Mouse (Mus musculus) kidney, embryonic 16.5 days (tissue): ENCODE data around the gene Akna. TPM values are rescaled to one million over a fixed set of nuclear protein-coding genes. Genes with fewer than 3 reads are reported as not detected.

Source experiments
- ATAC-seq: fragments of 200-750 bp; cut with Nextera tagmentation; 2 replicates; pipeline ENCODE4 v1.8.0; 2017; ENCODE audit warnings: moderate TSS enrichment; ENCODE audit not compliant: low FRiP score, low TSS enrichment
- H3K27ac ChIP-seq: fragments of 300-500 bp; sonication (generic); 2 replicates; pipeline ENCODE4 v1.5.1; 2014; ENCODE audit warnings: low read length
- H3K27me3 ChIP-seq: fragments of 300-500 bp; sonication (generic); 2 replicates; pipeline ENCODE4 v1.6.1; 2014; ENCODE audit warnings: low read length, control low read depth, mixed read lengths; ENCODE audit not compliant: insufficient read depth
- H3K36me3 ChIP-seq: fragments of 300-500 bp; sonication (generic); 2 replicates; pipeline ENCODE4 v1.6.1; 2014; ENCODE audit warnings: low read length, control low read depth, mixed read lengths; ENCODE audit not compliant: insufficient read depth
- H3K4me1 ChIP-seq: fragments of 300-500 bp; sonication (generic); 2 replicates; pipeline ENCODE4 v1.6.1; 2014; ENCODE audit warnings: low read length, control low read depth, mixed read lengths; ENCODE audit not compliant: insufficient read depth
- H3K4me2 ChIP-seq: fragments of 300-500 bp; sonication (generic); replicated peaks from 2 replicates; pipeline ENCODE4 v1.6.1; 2014; ENCODE audit warnings: low read depth, low read length
- H3K4me3 ChIP-seq: fragments of 300-500 bp; sonication (generic); 2 replicates; pipeline ENCODE4 v1.5.1; 2014; ENCODE audit warnings: mild to moderate bottlenecking, low read length
- H3K9ac ChIP-seq: fragments of 300-500 bp; sonication (generic); replicated peaks from 2 replicates; pipeline ENCODE4 v1.6.1; 2014; ENCODE audit warnings: low read length
- H3K9me3 ChIP-seq: fragments of 300-500 bp; sonication (generic); 2 replicates; pipeline ENCODE4 v1.6.1; 2016; ENCODE audit warnings: low read length, control low read depth
- WGBS: fragments of 180-500 bp; shearing (Covaris S2); extraction: QIAGEN DNeasy Blood & Tissue Kit; methylation state at CpG from one replicate; pipeline ENCODE4 v1.1.7; 2014; 5-methylcytosine and 5-hydroxymethylcytosine counted together
- polyA plus RNA-seq: library from polyadenylated mRNA; unstranded; fragments of >200 nt; fragmentation: Nextera tagmentation; extraction: Ambion mirVana; gene quantifications from 2 replicates; pipeline ENCODE4 v1.2.1, GENCODE M21; 2015

Gene Akna
- polyA plus RNA-seq, 1 experiment from 2014 or later: 7.1 TPM

GRCm38 (mm10) chr4:63373404-63373803 is 29.8 kb downstream of the Akna start:
- Histone ChIP-seq H3K4me1 (no peaks in the 10 kb centered on the region), H3K4me3 (no peak overlapping the region), H3K4me2 (no peak overlapping the region), H3K36me3 (peaks cover 52% of the 10 kb centered on the region), H3K27me3 (no peaks in the 10 kb centered on the region), H3K9me3 (no peaks in the 10 kb centered on the region), H3K27ac (no peak overlapping the region), H3K9ac (no peak overlapping the region)
- ATAC-seq: no peak
- WGBS: 92% methylated on average over 8 of the region's 8 CpGs

- peaks cover 54% of the 10 kb centered on the region for H3K36me3 ChIP-seq
- 51% methylated on average over 3 of the region's 3 CpGs for WGBS
Observed at GRCm38 (mm10) chr4:63371890-63372289, 31.3 kb downstream of the Akna start.

GRCm38 (mm10) chr4:63370897-63371296 is 32.3 kb downstream of the Akna start:
- Histone ChIP-seq H3K36me3 (peaks cover 48% of the 10 kb centered on the region), H3K9ac (no peak overlapping the region), H3K27me3 (no peaks in the 10 kb centered on the region), H3K27ac (no peak overlapping the region), H3K4me3 (no peak overlapping the region), H3K9me3 (no peaks in the 10 kb centered on the region), H3K4me2 (no peak overlapping the region), H3K4me1 (no peaks in the 10 kb centered on the region)
- WGBS: 69% methylated on average over 7 of the region's 7 CpGs
- no peak for ATAC-seq

More at GRCm38 (mm10) chr4:63371890-63372289, 31.3 kb downstream of the Akna start:
- no peak for ATAC-seq
- no peak overlapping the region for H3K4me2 ChIP-seq
- no peaks in the 10 kb centered on the region for H3K9me3 ChIP-seq
- no peaks in the 10 kb centered on the region for H3K27me3 ChIP-seq
- H3K4me3 ChIP-seq: no peak overlapping the region
- no peak overlapping the region for H3K9ac ChIP-seq
- H3K27ac ChIP-seq: no peak overlapping the region
- no peaks in the 10 kb centered on the region for H3K4me1 ChIP-seq

- no peak overlapping the region for H3K4me3 ChIP-seq
- H3K4me1 ChIP-seq: no peaks in the 10 kb centered on the region
- peaks cover 40% of the 10 kb centered on the region for H3K36me3 ChIP-seq
- H3K4me2 ChIP-seq: no peak overlapping the region
- peak; percentile 72 for ATAC-seq
- no peak overlapping the region for H3K9ac ChIP-seq
- H3K27ac ChIP-seq: no peak overlapping the region
- H3K9me3 ChIP-seq: no peaks in the 10 kb centered on the region
- 26% methylated on average over 4 of the region's 4 CpGs for WGBS
- H3K27me3 ChIP-seq: no peaks in the 10 kb centered on the region
Observed at GRCm38 (mm10) chr4:63368577-63368976, 34.6 kb downstream of the Akna start.

- Histone ChIP-seq H3K4me2 (no peak within 1 kb of the TSS), H3K4me3 (no peak within 1 kb of the TSS), H3K27ac (no peak within 1 kb of the TSS), H3K9me3 (no peaks in the 10 kb centered on the region), H3K36me3 (no peaks in the 10 kb centered on the region), H3K9ac (no peak within 1 kb of the TSS), H3K27me3 (no peaks in the 10 kb centered on the region), H3K4me1 (no peaks in the 10 kb centered on the region)
- ATAC-seq: no peak
- 88% methylated on average over 5 of the region's 5 CpGs for WGBS
Observed at GRCm38 (mm10) chr4:63362150-63362549, 41.0 kb downstream of the Akna start, which contains the start of gene Orm2. Gene Orm2 (plus strand): TSS chr4:63362449.

GRCm38 (mm10) chr4:63359861-63360260 is 43.3 kb downstream of the Akna start:
- 78% methylated on average over 6 of the region's 6 CpGs for WGBS
- no peaks in the 10 kb centered on the region for H3K9me3 ChIP-seq
- no peak overlapping the region for H3K4me2 ChIP-seq
- no peak overlapping the region for H3K27ac ChIP-seq
- no peaks in the 10 kb centered on the region for H3K4me1 ChIP-seq
- H3K9ac ChIP-seq: no peak overlapping the region
- no peaks in the 10 kb centered on the region for H3K27me3 ChIP-seq
- no peak for ATAC-seq
- no peak overlapping the region for H3K4me3 ChIP-seq
- H3K36me3 ChIP-seq: no peaks in the 10 kb centered on the region

- Histone ChIP-seq H3K36me3 (no peaks in the 10 kb centered on the region), H3K4me3 (no peak overlapping the region), H3K27ac (no peak overlapping the region), H3K9me3 (no peaks in the 10 kb centered on the region), H3K9ac (no peak overlapping the region), H3K4me1 (no peaks in the 10 kb centered on the region), H3K27me3 (no peaks in the 10 kb centered on the region), H3K4me2 (no peak overlapping the region)
- no peak for ATAC-seq
- WGBS: 43% methylated on average over 2 of the region's 2 CpGs
Observed at GRCm38 (mm10) chr4:63356981-63357570, 46.1 kb downstream of the Akna start.

- no peak for ATAC-seq
- WGBS: 79% methylated on average over 4 of the region's 4 CpGs
- no peaks in the 10 kb centered on the region for H3K36me3 ChIP-seq
Observed at GRCm38 (mm10) chr4:63355877-63356665, 47.1 kb downstream of the Akna start, which contains the start of gene Orm3. Gene Orm3 (plus strand): TSS chr4:63356162.

GRCm38 (mm10) chr4:63348524-63348923 is 54.6 kb downstream of the Akna start:
- 62% methylated on average over 6 of the region's 6 CpGs for WGBS
- H3K9ac ChIP-seq: no peak overlapping the region
- H3K27ac ChIP-seq: no peak overlapping the region
- no peak for ATAC-seq
- no peaks in the 10 kb centered on the region for H3K9me3 ChIP-seq
- H3K4me3 ChIP-seq: no peak overlapping the region
- no peaks in the 10 kb centered on the region for H3K36me3 ChIP-seq
- H3K27me3 ChIP-seq: no peaks in the 10 kb centered on the region
- no peak overlapping the region for H3K4me2 ChIP-seq
- no peaks in the 10 kb centered on the region for H3K4me1 ChIP-seq

More at GRCm38 (mm10) chr4:63355877-63356665, 47.1 kb downstream of the Akna start, which contains the start of gene Orm3:
- Histone ChIP-seq H3K27me3 (no peaks in the 10 kb centered on the region), H3K4me3 (no peak within 1 kb of the TSS), H3K9me3 (no peaks in the 10 kb centered on the region), H3K27ac (no peak within 1 kb of the TSS), H3K4me2 (no peak within 1 kb of the TSS), H3K4me1 (no peaks in the 10 kb centered on the region), H3K9ac (no peak within 1 kb of the TSS)

- no peak for ATAC-seq
Observed at GRCm38 (mm10) chr4:63346659-63347058, 56.5 kb downstream of the Akna start.

More at GRCm38 (mm10) chr4:63346659-63347058, 56.5 kb downstream of the Akna start:
- no peaks in the 10 kb centered on the region for H3K4me1 ChIP-seq
- no peak overlapping the region for H3K4me3 ChIP-seq
- H3K4me2 ChIP-seq: no peak overlapping the region
- no peaks in the 10 kb centered on the region for H3K36me3 ChIP-seq
- WGBS: 81% methylated on average over 4 of the region's 4 CpGs
- no peak overlapping the region for H3K9ac ChIP-seq
- H3K9me3 ChIP-seq: no peaks in the 10 kb centered on the region
- no peak overlapping the region for H3K27ac ChIP-seq
- no peaks in the 10 kb centered on the region for H3K27me3 ChIP-seq
